Mouse (Mus musculus): ENCODE data around the gene Smad3. TPM values are rescaled to one million over a fixed set of nuclear protein-coding genes. Genes with fewer than 3 reads are reported as not detected.

Gene Smad3
- polyA plus RNA-seq (2014; fragmentation: Nextera tagmentation; extraction: Ambion mirVana), result 15.2 and 17.6 TPM in 2 replicates

DNA sequence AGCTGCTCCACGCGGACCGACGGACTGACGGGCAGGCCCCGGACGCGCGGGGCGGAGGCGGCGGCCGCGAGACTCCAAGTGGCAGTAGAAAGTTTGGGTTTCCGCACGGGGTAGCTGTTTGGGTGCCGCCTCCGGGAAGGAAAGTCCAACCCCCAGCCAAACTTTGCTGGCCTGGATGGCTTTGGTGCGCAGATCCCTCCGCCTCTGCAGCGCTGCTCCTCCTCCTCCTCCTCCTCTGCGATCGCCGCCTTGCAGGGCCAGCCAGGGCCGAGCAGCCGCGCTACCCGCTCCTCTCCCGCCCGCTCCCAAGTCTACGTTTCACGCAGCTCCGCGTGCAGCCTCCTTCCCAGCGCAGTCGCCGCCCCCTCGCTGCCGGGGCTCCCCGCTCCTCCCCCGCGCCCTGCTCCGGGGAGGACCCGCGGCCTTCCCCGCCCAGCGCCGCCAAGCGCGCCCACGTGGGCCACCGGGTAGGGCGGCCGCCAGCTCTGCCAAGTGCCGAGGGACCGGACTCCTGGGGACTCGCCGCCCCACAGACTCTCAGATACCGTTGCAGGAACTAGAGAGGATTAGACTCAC, at the start of gene Smad3:
Smad3 (minus strand) TSS at position 130 of the 576 bp plus-strand sequence.
- Histone ChIP-seq H3K9me3 (ENCODE audit: control insufficient read depth, low read length) (0 out of 2 replicates have a peak, but pooled peaks cover 3% of the 10 kb centered on the region), H3K4me2 (ENCODE audit: low read depth) (peak within 1 kb of the TSS; percentile 92), H3K36me3 (ENCODE audit: control insufficient read depth, insufficient read depth, low read length) (no peaks in the 10 kb centered on the region), H3K27me3 (ENCODE audit: control insufficient read depth, insufficient read depth, low read length) (no peaks in the 10 kb centered on the region), H3K4me3 (ENCODE audit: low read depth, low read length) (peak within 1 kb of the TSS; percentile 86), H3K9ac (ENCODE audit: low read length) (peak within 1 kb of the TSS; percentile 94), H3K4me1 (ENCODE audit: control insufficient read depth, insufficient read depth, low read length) (peaks cover 35% of the 10 kb centered on the region), H3K27ac (ENCODE audit: low read depth, low read length) (peak within 1 kb of the TSS; percentile 89)
- ATAC-seq (ENCODE audit: insufficient read depth, low FRiP score, low TSS enrichment) (peak; percentile 78), DNase-seq (ENCODE audit: low spot score) (peak; percentile 92)
- WGBS, result under 1% methylated on average over 57 of the region's 59 CpGs

DNA sequence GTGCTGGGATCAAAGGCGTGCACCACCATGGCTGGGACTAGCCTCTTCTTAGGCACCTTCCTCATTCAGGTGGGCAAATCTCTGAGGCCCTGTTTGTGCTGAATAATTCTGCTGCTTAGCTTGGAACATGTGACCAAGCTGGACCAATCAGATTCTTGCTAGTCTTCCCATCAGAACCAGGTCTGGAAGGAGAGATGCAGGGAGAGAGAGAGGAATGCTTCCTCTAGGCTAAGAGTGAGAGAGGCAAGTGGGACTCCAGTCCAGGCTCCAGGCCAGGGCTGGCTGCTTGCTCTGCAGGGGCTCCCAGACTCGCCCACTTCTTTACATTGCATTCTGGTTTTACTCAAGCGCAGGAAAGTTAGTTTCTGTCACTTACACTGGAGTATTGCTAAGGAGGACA, 47.1 kb upstream of the Smad3 start:
- no peaks in the 10 kb centered on the region for H3K27me3 ChIP-seq (ENCODE audit: control insufficient read depth, insufficient read depth, low read length)
- no peak overlapping the region for H3K4me3 ChIP-seq (ENCODE audit: low read depth, low read length)
- no peak overlapping the region for H3K4me2 ChIP-seq (ENCODE audit: low read depth)
- DNase-seq (ENCODE audit: low spot score) (peak; percentile 14), ATAC-seq (ENCODE audit: insufficient read depth, low FRiP score, low TSS enrichment) (no peak)
- peaks cover 8% of the 10 kb centered on the region; the same call in 1 of the 2 replicates for H3K4me1 ChIP-seq (ENCODE audit: control insufficient read depth, insufficient read depth, low read length)
- H3K9ac ChIP-seq (ENCODE audit: low read length), result no peak overlapping the region
- H3K9me3 ChIP-seq (ENCODE audit: control insufficient read depth, low read length), result no peaks in the 10 kb centered on the region
- WGBS, result 60% methylated on average over 3 of the region's 3 CpGs
- no peak overlapping the region for H3K27ac ChIP-seq (ENCODE audit: low read depth, low read length)
- no peaks in the 10 kb centered on the region for H3K36me3 ChIP-seq (ENCODE audit: control insufficient read depth, insufficient read depth, low read length)

DNA sequence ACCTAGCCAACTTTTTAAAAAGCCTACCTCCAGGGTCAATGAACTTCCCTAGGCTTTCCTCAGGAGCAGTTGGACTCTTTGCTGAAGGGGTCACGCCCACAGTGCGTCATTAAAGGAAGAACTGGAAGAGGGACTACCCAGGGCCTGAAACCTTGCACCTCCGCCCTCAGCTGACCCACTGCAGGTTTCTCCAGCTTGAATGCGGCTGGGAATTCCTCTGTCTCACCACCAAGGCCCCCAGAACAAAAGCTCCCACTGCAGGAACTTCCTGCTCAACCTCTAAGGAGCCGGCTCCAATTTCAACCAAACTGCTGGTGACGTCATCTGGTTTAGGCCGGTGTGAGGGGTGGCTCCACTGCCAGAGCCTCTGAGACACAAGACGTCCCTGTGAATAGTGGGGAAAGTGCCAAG, 45.4 kb upstream of the Smad3 start:
- Histone ChIP-seq H3K4me2 (ENCODE audit: low read depth) (peak overlapping the region; percentile 21; the same call in 1 of the 2 replicates), H3K4me1 (ENCODE audit: control insufficient read depth, insufficient read depth, low read length) (peaks cover 8% of the 10 kb centered on the region; the same call in 1 of the 2 replicates), H3K27ac (ENCODE audit: low read depth, low read length) (no peak overlapping the region), H3K27me3 (ENCODE audit: control insufficient read depth, insufficient read depth, low read length) (no peaks in the 10 kb centered on the region), H3K36me3 (ENCODE audit: control insufficient read depth, insufficient read depth, low read length) (no peaks in the 10 kb centered on the region), H3K9ac (ENCODE audit: low read length) (no peak overlapping the region), H3K9me3 (ENCODE audit: control insufficient read depth, low read length) (no peaks in the 10 kb centered on the region), H3K4me3 (ENCODE audit: low read depth, low read length) (no peak overlapping the region)
- DNase-seq (ENCODE audit: low spot score) (peak; percentile 58), ATAC-seq (ENCODE audit: insufficient read depth, low FRiP score, low TSS enrichment) (no peak)
- under 1% methylated on average over 8 of the region's 8 CpGs for WGBS

DNA sequence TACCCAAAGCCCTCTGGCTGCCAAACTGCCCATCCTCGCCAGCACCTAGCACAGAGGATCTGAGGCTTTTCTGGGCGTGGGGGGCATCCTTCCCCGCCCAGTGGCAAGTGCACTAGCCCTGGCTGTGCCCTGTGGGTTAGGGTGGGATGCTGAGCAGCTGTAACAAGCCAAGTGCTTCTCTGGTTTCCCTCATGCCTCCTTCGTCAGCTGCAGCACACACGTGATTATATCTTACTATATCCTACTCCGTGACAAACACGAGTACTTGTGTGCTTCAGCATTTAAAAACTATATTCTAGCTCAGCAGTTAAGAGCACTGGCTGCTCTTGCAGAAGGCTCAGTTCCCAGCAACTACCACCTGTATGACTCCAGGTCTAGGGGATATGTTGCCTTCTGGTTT, 44.7 kb upstream of the Smad3 start:
- no peaks in the 10 kb centered on the region for H3K27me3 ChIP-seq (ENCODE audit: control insufficient read depth, insufficient read depth, low read length)
- no peak overlapping the region for H3K27ac ChIP-seq (ENCODE audit: low read depth, low read length)
- H3K9me3 ChIP-seq (ENCODE audit: control insufficient read depth, low read length), result no peaks in the 10 kb centered on the region
- H3K9ac ChIP-seq (ENCODE audit: low read length), result 0 out of 2 replicates have a peak overlapping the region, but pooled peaks have one; percentile 8
- 78% methylated on average over 7 of the region's 7 CpGs for WGBS
- H3K36me3 ChIP-seq (ENCODE audit: control insufficient read depth, insufficient read depth, low read length), result no peaks in the 10 kb centered on the region
- H3K4me1 ChIP-seq (ENCODE audit: control insufficient read depth, insufficient read depth, low read length), result peaks cover 8% of the 10 kb centered on the region; the same call in 1 of the 2 replicates
- H3K4me2 ChIP-seq (ENCODE audit: low read depth), result no peak overlapping the region
- DNase-seq (ENCODE audit: low spot score), result peak; percentile 6
- H3K4me3 ChIP-seq (ENCODE audit: low read depth, low read length), result no peak overlapping the region
- ATAC-seq (ENCODE audit: insufficient read depth, low FRiP score, low TSS enrichment), result no peak

DNA sequence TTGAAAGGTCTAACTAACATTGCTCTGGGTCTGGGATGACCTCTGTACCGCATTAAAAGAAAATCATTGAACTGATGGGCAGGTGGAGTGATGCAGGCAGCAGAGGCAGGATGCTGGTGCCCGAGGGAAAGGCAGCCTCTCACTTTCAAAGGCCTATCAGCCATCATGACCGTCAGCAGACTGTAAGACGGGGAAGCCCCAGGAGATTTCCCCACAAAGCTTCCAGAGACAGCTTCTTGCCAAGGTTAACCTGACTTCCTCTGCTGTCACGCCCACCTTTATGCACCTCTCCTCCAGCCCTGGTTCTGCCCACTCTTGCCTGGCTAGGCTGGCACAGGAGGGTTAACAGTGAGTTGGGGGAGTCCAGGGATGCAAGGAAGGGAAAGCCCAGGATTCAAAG, 44.3 kb upstream of the Smad3 start:
- Histone ChIP-seq H3K9me3 (ENCODE audit: control insufficient read depth, low read length) (no peaks in the 10 kb centered on the region), H3K36me3 (ENCODE audit: control insufficient read depth, insufficient read depth, low read length) (no peaks in the 10 kb centered on the region), H3K27ac (ENCODE audit: low read depth, low read length) (no peak overlapping the region), H3K9ac (ENCODE audit: low read length) (peak overlapping the region; percentile 8; the same call in 1 of the 2 replicates), H3K4me2 (ENCODE audit: low read depth) (no peak overlapping the region), H3K27me3 (ENCODE audit: control insufficient read depth, insufficient read depth, low read length) (no peaks in the 10 kb centered on the region), H3K4me3 (ENCODE audit: low read depth, low read length) (no peak overlapping the region), H3K4me1 (ENCODE audit: control insufficient read depth, insufficient read depth, low read length) (peaks cover 8% of the 10 kb centered on the region; the same call in 1 of the 2 replicates)
- no peak for DNase-seq (ENCODE audit: low spot score)
- WGBS, result 79% methylated on average over 5 of the region's 5 CpGs
- no peak for ATAC-seq (ENCODE audit: insufficient read depth, low FRiP score, low TSS enrichment)

DNA sequence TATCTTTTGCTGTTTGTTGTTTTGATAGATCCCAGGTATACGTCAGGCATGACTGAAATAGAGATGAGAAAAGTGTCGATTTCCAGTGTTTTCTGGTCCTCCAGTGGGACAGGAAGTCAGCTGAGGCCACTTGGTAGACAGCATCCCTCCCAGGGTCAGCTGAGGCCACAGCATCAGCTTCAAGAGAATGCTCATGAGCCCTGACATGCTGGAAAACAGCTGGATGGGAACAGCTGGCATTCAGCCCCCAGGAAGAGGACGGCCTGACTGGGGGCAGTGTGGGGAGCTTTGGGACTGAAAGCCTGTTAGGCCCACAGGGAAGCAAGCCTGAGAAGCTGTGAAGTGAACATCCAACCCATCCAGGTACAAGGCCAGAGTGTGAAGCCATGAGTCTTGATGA, 38.6 kb upstream of the Smad3 start:
- WGBS, result 72% methylated on average over 3 of the region's 3 CpGs
- ATAC-seq (ENCODE audit: insufficient read depth, low FRiP score, low TSS enrichment), result no peak
- Histone ChIP-seq H3K4me3 (ENCODE audit: low read depth, low read length) (no peak overlapping the region), H3K4me2 (ENCODE audit: low read depth) (no peak overlapping the region), H3K9ac (ENCODE audit: low read length) (no peak overlapping the region), H3K9me3 (ENCODE audit: control insufficient read depth, low read length) (no peaks in the 10 kb centered on the region), H3K36me3 (ENCODE audit: control insufficient read depth, insufficient read depth, low read length) (no peaks in the 10 kb centered on the region), H3K4me1 (ENCODE audit: control insufficient read depth, insufficient read depth, low read length) (peaks cover 3% of the 10 kb centered on the region), H3K27ac (ENCODE audit: low read depth, low read length) (no peak overlapping the region), H3K27me3 (ENCODE audit: control insufficient read depth, insufficient read depth, low read length) (no peaks in the 10 kb centered on the region)
- DNase-seq (ENCODE audit: low spot score), result peak; percentile 6

DNA sequence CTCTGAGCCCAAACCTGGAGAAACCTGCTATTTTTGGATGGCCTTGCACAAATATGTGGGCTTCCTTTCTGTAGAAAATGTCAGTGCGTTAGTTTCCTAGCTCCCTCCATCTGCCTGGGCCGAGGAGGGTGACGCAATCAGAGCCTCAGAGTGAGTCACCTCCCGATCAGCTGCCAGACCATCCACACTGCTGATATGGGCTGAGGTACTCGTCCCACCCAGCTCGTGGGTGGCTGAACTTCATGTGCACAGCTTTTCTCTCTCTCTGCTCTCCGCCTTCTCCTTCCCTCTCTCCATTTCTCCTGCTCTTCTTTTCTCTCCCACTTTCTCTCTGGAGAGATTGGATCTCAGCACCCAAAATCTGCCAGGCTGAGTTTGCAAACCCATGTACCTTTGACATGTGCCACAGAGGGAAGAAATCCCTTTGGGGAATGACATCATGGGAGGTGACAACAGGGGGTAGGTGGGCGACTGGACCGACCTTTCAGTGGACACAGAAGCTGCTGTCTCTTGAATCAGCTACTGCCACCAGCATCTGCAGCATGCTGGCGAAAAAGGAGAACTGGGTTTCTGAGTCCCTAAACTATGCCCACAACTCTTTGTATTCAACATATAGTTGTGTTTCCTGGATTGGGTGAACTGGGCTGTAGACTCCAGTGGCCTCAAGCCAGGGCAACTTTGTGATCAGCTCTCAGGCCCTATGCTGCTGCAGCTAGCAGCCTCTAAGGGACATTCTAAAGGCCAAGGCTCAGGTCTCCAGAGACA, 36.1 kb upstream of the Smad3 start:
- DNase-seq (ENCODE audit: low spot score) (no peak), ATAC-seq (ENCODE audit: insufficient read depth, low FRiP score, low TSS enrichment) (no peak)
- no peaks in the 10 kb centered on the region for H3K9me3 ChIP-seq (ENCODE audit: control insufficient read depth, low read length)

DNA sequence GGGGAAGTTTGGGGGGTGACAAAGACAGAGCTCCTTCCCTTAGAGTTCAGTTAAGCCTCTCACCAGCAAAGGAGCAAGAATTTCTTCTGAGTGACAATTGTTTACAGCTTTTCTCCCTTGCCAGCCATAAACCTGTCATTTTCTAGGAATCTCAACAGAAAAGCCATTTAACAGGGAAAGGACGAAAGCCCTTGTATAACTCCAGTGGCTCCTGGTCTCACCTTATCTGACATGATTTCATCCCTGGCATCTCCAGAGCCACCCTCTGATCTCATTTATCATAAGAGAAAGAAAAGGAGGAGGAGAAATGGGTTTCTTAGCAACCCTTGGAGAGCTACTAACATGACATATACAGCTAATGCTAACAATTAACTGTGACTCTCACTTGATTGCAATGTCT, 33.9 kb upstream of the Smad3 start:
- peaks cover 8% of the 10 kb centered on the region for H3K4me1 ChIP-seq (ENCODE audit: control insufficient read depth, insufficient read depth, low read length)
- ATAC-seq (ENCODE audit: insufficient read depth, low FRiP score, low TSS enrichment), result no peak
- WGBS, result 60% methylated on average over 1 of the region's 1 CpGs

More for the DNA sequence above, 36.1 kb upstream of the Smad3 start:
- H3K36me3 ChIP-seq (ENCODE audit: control insufficient read depth, insufficient read depth, low read length), result no peaks in the 10 kb centered on the region
- WGBS, result 81% methylated on average over 10 of the region's 10 CpGs
- no peaks in the 10 kb centered on the region for H3K27me3 ChIP-seq (ENCODE audit: control insufficient read depth, insufficient read depth, low read length)
- peaks cover 3% of the 10 kb centered on the region for H3K4me1 ChIP-seq (ENCODE audit: control insufficient read depth, insufficient read depth, low read length)
- no peak overlapping the region for H3K4me3 ChIP-seq (ENCODE audit: low read depth, low read length)
- no peak overlapping the region for H3K27ac ChIP-seq (ENCODE audit: low read depth, low read length)
- H3K9ac ChIP-seq (ENCODE audit: low read length), result no peak overlapping the region
- no peak overlapping the region for H3K4me2 ChIP-seq (ENCODE audit: low read depth)

More for the DNA sequence above, 33.9 kb upstream of the Smad3 start:
- Histone ChIP-seq H3K4me2 (ENCODE audit: low read depth) (no peak overlapping the region), H3K27ac (ENCODE audit: low read depth, low read length) (no peak overlapping the region), H3K9ac (ENCODE audit: low read length) (no peak overlapping the region), H3K9me3 (ENCODE audit: control insufficient read depth, low read length) (no peaks in the 10 kb centered on the region), H3K4me3 (ENCODE audit: low read depth, low read length) (no peak overlapping the region), H3K27me3 (ENCODE audit: control insufficient read depth, insufficient read depth, low read length) (no peaks in the 10 kb centered on the region), H3K36me3 (ENCODE audit: control insufficient read depth, insufficient read depth, low read length) (no peaks in the 10 kb centered on the region)
- DNase-seq (ENCODE audit: low spot score), result peak; percentile 7

All from neural tube, embryonic 11.5 days (tissue).